ENCODE assay signal across 28 mouse cellular contexts in the genomic region with DNA sequence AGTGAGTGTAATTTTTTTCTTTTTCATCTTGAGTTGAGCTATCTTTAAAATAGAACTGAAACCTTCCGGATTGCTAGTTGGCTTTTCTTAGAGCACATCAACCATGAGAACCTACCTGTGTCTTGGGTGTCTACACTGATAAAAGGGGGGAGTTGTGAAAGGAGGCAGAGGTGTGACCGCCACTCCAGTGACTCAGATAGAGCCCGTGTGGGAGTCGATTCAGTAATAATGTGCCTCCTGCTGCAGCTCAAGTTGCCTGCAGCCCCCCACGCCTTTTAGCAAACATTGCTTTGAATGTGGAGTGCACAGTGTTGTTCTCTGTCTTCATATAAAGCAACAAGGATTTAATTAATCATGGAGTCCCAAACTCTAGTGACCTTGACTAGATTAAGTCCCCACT.
DNase-seq lines count a peak whose midpoint lies in the region; ATAC-seq lines count a peak whose summit lies in the region.
"Had no signal": no experiment of that assay in that cellular context is flagged by ENCODE, and none has a peak within 500 bp of the region (broad histone marks: within the 10 kb centered on the region; RNA-seq: fewer than 3 reads in every experiment).

No protein-coding gene starts in this region.

- no peak overlapping the region for H3K4me2 ChIP-seq in kidney, embryonic 16.5 days (replicated peaks; ENCODE audit: low read depth, low read length)
- H3K4me2 ChIP-seq: forebrain, embryonic 13.5 days; heart, embryonic 15.5 days; hindbrain, embryonic 12.5 days; midbrain, embryonic 15.5 days had no signal

- no peak for DNase-seq in kidney, postnatal 36 days
- DNase-seq in left cerebral cortex, adult 9 months (ENCODE audit: low spot score in 2 of 2) = peak; percentile 26 to 31
- no peak for DNase-seq in left cerebral cortex, adult 11 months (ENCODE audit: low spot score)
- no peak for DNase-seq in thymus, postnatal 36 days
- DNase-seq: adrenal gland, postnatal 10 days; cerebellum, adult 11 months; cerebellum, adult 9-10 months; cerebellum, postnatal 36 days; gastrocnemius, postnatal 25 days; heart, adult 11 months; layer of hippocampus, adult 9-11 months; liver; lung, adult 2 months; lung, postnatal 14 days; thymus, postnatal 25 days had no signal

- no peak overlapping the region for H3K4me3 ChIP-seq in kidney, embryonic 16.5 days (ENCODE audit: low read length)
- H3K4me3 ChIP-seq: forebrain, embryonic 13.5 days; heart, embryonic 10.5 days; heart, embryonic 15.5 days; hindbrain, embryonic 12.5 days; midbrain, embryonic 10.5 days; midbrain, embryonic 15.5 days had no signal

- peak; percentile 27; the same call in 1 of the 2 replicates for ATAC-seq in kidney, embryonic 16.5 days (ENCODE audit: low FRiP score, low TSS enrichment)
- ATAC-seq in CD4-positive, CD25-positive, alpha-beta regulatory T cell, adult 4 months = peak; percentile 82
- ATAC-seq in inflammation-experienced regulatory T-cells, adult 6 months = peak; percentile 81
- ATAC-seq: forebrain, embryonic 13.5 days; hindbrain, postnatal 0 days; intestine, postnatal 0 days; midbrain, embryonic 15.5 days had no signal

- H3K9ac ChIP-seq in kidney, embryonic 16.5 days (replicated peaks; ENCODE audit: low read length) = no peak overlapping the region
- H3K9ac ChIP-seq: forebrain, embryonic 13.5 days; heart, embryonic 15.5 days; hindbrain, embryonic 12.5 days; liver, embryonic 14.5 days; midbrain, embryonic 15.5 days had no signal

- no peaks in the 10 kb centered on the region for H3K27me3 ChIP-seq in kidney, embryonic 16.5 days (ENCODE audit: insufficient read depth, low read length)
- H3K27me3 ChIP-seq: forebrain, embryonic 13.5 days; heart, embryonic 15.5 days; hindbrain, embryonic 12.5 days; midbrain, embryonic 15.5 days had no signal

- no peaks in the 10 kb centered on the region for H3K9me3 ChIP-seq in kidney, embryonic 16.5 days (ENCODE audit: low read length)
- H3K9me3 ChIP-seq: forebrain, embryonic 13.5 days; G1E; heart, embryonic 10.5 days; heart, embryonic 15.5 days; hindbrain, embryonic 12.5 days; midbrain, embryonic 10.5 days; midbrain, embryonic 15.5 days had no signal

- no peaks in the 10 kb centered on the region for H3K36me3 ChIP-seq in kidney, embryonic 16.5 days (ENCODE audit: insufficient read depth, low read length)
- H3K36me3 ChIP-seq: G1E; heart, embryonic 10.5 days; heart, embryonic 15.5 days; hindbrain, embryonic 12.5 days; midbrain, embryonic 10.5 days; midbrain, embryonic 15.5 days had no signal

- WGBS in kidney, embryonic 16.5 days = 33% methylated on average over 5 of the region's 5 CpGs

- peaks cover 3% of the 10 kb centered on the region; the same call in 1 of the 2 replicates for H3K4me1 ChIP-seq in kidney, embryonic 16.5 days (ENCODE audit: insufficient read depth, low read length)
- H3K4me1 ChIP-seq: heart, embryonic 10.5 days; hindbrain, embryonic 12.5 days; midbrain, embryonic 10.5 days; midbrain, embryonic 15.5 days had no signal

- no peak overlapping the region for H3K27ac ChIP-seq in kidney, embryonic 16.5 days (ENCODE audit: low read length)
- H3K27ac ChIP-seq: forebrain, embryonic 13.5 days; heart, embryonic 10.5 days; heart, embryonic 15.5 days; hindbrain, embryonic 12.5 days; hindbrain, postnatal 0 days; liver, embryonic 14.5 days; midbrain, embryonic 10.5 days; midbrain, embryonic 15.5 days had no signal

Comparison
In these comparisons a context has a peak if more than half of its experiments do, and no peak if none do; other contexts are left out.
1. DNase-seq: peak in left cerebral cortex, adult 9 months (2 of 2); none in kidney, postnatal 36 days (0 of 2), left cerebral cortex, adult 11 months (single experiment) and thymus, postnatal 36 days (0 of 2).
2. ATAC-seq: peak in every context shown above with its lines; median percentile 82 in CD4-positive, CD25-positive, alpha-beta regulatory T cell, adult 4 months; 81 in inflammation-experienced regulatory T-cells, adult 6 months; 27 in kidney, embryonic 16.5 days.